Mouse (Mus musculus) myocyte (in vitro differentiated cells): ENCODE data around the gene Ybx2.

Experiments used
- CEBPB ChIP-seq: IDR thresholded peaks from 2 replicates; pipeline ENCODE4 v1.6.1; 2011; ENCODE audit warnings: mild to moderate bottlenecking, moderate library complexity; ENCODE audit not compliant: poor library complexity, insufficient read depth, severe bottlenecking
- MAX ChIP-seq: IDR thresholded peaks from one replicate; pipeline ENCODE4 v1.6.1; 2011; ENCODE audit warnings: low read depth, mild to moderate bottlenecking, control low read depth
- MYOD1 ChIP-seq, 3 experiments: IDR thresholded peaks; one replicate each; pipeline ENCODE4 v1.6.1; 2011; ENCODE audit warnings: control low read depth in 2 of 3, low read depth in 2 of 3, mild to moderate bottlenecking in 2 of 3, moderate library complexity in 1 of 3; ENCODE audit not compliant: insufficient read length in 2 of 3, control insufficient read depth in 1 of 3
- MYOG ChIP-seq, 3 experiments: IDR thresholded peaks; one replicate each; pipeline ENCODE4 v1.6.1; 2011; ENCODE audit warnings: control low read depth in 2 of 3, low read depth in 2 of 3, mild to moderate bottlenecking in 2 of 3; ENCODE audit not compliant: insufficient read length in 2 of 3, control insufficient read depth in 1 of 3, insufficient read depth in 1 of 3
- POLR2A ChIP-seq: IDR thresholded peaks from one replicate; pipeline ENCODE4 v1.6.1; 2011; ENCODE audit warnings: low read depth, mild to moderate bottlenecking, control low read depth, moderate library complexity; ENCODE audit not compliant: insufficient read length
- POLR2AphosphoS2 ChIP-seq: IDR thresholded peaks from one replicate; pipeline ENCODE4 v1.6.1; 2011; ENCODE audit warnings: low read depth, control low read depth; ENCODE audit not compliant: insufficient read length
- REST ChIP-seq: IDR thresholded peaks from one replicate; pipeline ENCODE4 v1.6.1; 2011; ENCODE audit warnings: mild to moderate bottlenecking, control low read depth, moderate library complexity; ENCODE audit not compliant: insufficient read depth, insufficient read length
- TCF12 ChIP-seq: IDR thresholded peaks from one replicate; pipeline ENCODE4 v1.6.1; 2011; ENCODE audit warnings: mild to moderate bottlenecking, control low read depth; ENCODE audit not compliant: poor library complexity, insufficient read depth, severe bottlenecking
- TCF3 ChIP-seq: IDR thresholded peaks from one replicate; pipeline ENCODE4 v1.6.1; 2011; ENCODE audit warnings: low read depth, control low read depth; ENCODE audit not compliant: insufficient read length
- USF1 ChIP-seq: IDR thresholded peaks from one replicate; pipeline ENCODE4 v1.6.1; 2011; ENCODE audit warnings: low read depth, mild to moderate bottlenecking, control low read depth, moderate library complexity

DNA sequence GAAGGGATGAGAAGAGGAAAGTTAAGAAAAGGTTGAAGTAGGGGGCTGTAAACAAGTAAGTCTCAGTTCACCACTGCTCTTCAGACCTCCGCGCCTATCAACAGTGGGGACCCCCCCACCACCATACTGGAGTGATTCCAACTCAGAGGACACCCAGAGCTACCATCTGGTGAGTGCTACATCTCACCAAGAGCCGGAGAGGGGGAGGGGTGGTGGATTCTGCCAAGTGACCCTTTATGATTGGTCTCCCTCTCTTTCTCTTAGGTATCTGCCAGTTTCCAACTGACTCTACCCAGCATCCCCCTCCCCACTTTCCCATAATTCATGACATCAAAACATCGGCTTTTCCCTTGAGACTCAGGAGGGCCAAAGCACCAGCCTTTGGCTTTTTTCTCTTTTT lies 5.4 kb downstream of the Ybx2 start:
- TF ChIP-seq POLR2A, result no peak
- no peak for TF ChIP-seq REST
- no peak for TF ChIP-seq MYOD1 (IDR thresholded peaks at IDR 0.05; ENCODE audit: control insufficient read depth in 1 of 3, insufficient read length in 2 of 3, low read depth in 2 of 3)
- TF ChIP-seq POLR2AphosphoS2, result no peak
- TF ChIP-seq USF1, result no peak
- no peak for TF ChIP-seq MYOG (IDR thresholded peaks at IDR 0.05; ENCODE audit: control insufficient read depth in 1 of 3, insufficient read depth in 1 of 3, insufficient read length in 2 of 3, low read depth in 2 of 3)
- TF ChIP-seq MAX, result no peak
- TF ChIP-seq TCF12, result no peak
- no peak for TF ChIP-seq CEBPB
- no peak for TF ChIP-seq TCF3
